In the genomic region with DNA sequence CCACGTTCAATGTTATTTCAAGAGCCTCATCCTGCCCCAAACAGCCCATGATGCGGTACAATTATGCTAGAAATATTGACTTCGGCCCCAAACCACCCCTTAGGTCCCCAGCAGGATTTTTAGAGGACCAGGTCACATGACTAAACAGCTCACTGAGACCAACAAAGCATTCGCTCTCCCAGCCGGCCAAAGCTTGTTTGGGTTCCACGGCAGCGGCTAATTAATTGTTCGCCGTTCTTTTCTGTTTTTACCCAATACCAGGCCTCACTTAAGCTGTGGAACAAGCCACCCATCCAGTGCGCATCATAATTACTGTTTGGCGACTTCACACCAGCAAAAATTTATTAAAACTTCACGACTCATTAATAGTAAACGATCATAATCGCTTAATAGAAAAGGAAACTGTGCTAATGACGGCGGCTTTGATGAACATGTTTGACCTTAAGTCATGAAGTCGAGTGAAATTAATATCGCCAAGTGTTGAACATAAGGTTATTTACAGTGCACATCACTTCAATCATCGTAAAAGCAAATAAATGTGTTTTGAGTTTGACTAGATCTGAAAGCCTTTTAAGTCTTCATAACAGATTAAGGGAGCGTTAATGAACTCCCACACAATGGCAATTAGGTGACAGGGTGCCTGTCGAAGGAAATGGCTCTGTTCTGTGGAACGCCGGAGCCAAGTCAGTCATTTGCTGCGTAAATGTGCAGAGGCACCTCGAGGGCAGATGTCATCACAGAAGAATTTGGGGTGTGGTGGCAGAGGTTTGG, we compare ENCODE assay signal across 17 mouse cellular contexts.
DNase-seq lines count a peak whose midpoint lies in the region; ATAC-seq and TF ChIP-seq lines count a peak whose summit lies in the region.
"Had no signal": no experiment of that assay in that cellular context is flagged by ENCODE, and none has a peak within 500 bp of the region (broad histone marks: within the 10 kb centered on the region; RNA-seq: fewer than 3 reads in every experiment).

No protein-coding gene starts in this region.

- no peaks in the 10 kb centered on the region for H3K9me3 ChIP-seq in forebrain, embryonic 14.5 days (replicated peaks; ENCODE audit: control insufficient read depth, low read length)
- H3K9me3 ChIP-seq in limb, embryonic 12.5 days: no peaks in the 10 kb centered on the region
- H3K9me3 ChIP-seq: heart, embryonic 15.5 days; liver, embryonic 15.5 days had no signal

- TF ChIP-seq CTCF in lung, adult 2 months (IDR thresholded peaks at IDR 0.05; ENCODE audit: insufficient read depth, low read length): no peak
- TF ChIP-seq CTCF in brain, embryonic 14.5 days (IDR thresholded peaks at IDR 0.05; ENCODE audit: borderline replicate concordance, extremely low read depth, insufficient read depth, insufficient read length): no peak

- no peak for TF ChIP-seq POLR2A in lung, adult 2 months (IDR thresholded peaks at IDR 0.05; ENCODE audit: borderline replicate concordance, extremely low read depth, low read depth, low read length)
- no peak for TF ChIP-seq POLR2A in brain, embryonic 14.5 days (IDR thresholded peaks at IDR 0.05; ENCODE audit: borderline replicate concordance, extremely low read depth, insufficient read depth, insufficient read length, poor library complexity, severe bottlenecking)

- 66% methylated on average over 25 of the region's 25 CpGs for WGBS in lung, adult 2 months
- 18% methylated on average over 25 of the region's 25 CpGs for WGBS in forebrain, embryonic 14.5 days
- WGBS in limb, embryonic 12.5 days: 25% methylated on average over 25 of the region's 25 CpGs

- H3K4me1 ChIP-seq in lung, adult 2 months (ENCODE audit: control insufficient read depth, insufficient read depth, low read length): no peaks in the 10 kb centered on the region
- H3K4me1 ChIP-seq in forebrain, embryonic 14.5 days (ENCODE audit: control insufficient read depth, insufficient read depth, low read length): peaks cover 6% of the 10 kb centered on the region; the same call in 1 of the 2 replicates
- H3K4me1 ChIP-seq in limb, embryonic 12.5 days (replicated peaks): peaks cover 22% of the 10 kb centered on the region
- H3K4me1 ChIP-seq: heart, embryonic 15.5 days; liver, embryonic 15.5 days had no signal

- no peak overlapping the region for H3K9ac ChIP-seq in forebrain, embryonic 14.5 days (ENCODE audit: low read length)
- H3K9ac ChIP-seq in limb, embryonic 12.5 days (replicated peaks): no peak overlapping the region
- H3K9ac ChIP-seq: heart, embryonic 15.5 days; liver, embryonic 15.5 days had no signal

- H3K36me3 ChIP-seq in forebrain, embryonic 14.5 days (ENCODE audit: control insufficient read depth, insufficient read depth, low read length): no peaks in the 10 kb centered on the region
- no peaks in the 10 kb centered on the region for H3K36me3 ChIP-seq in limb, embryonic 12.5 days
- H3K36me3 ChIP-seq: heart, embryonic 15.5 days; liver, embryonic 15.5 days had no signal

- no peak overlapping the region for H3K4me3 ChIP-seq in lung, adult 2 months (replicated peaks; ENCODE audit: extremely low read depth, low read depth, low read length)
- no peak overlapping the region for H3K4me3 ChIP-seq in forebrain, embryonic 14.5 days (ENCODE audit: low read depth, low read length)
- 0 out of 2 replicates have a peak overlapping the region, but pooled peaks have one; percentile 7 for H3K4me3 ChIP-seq in limb, embryonic 12.5 days (replicated peaks)
- H3K4me3 ChIP-seq: heart, embryonic 15.5 days; liver, embryonic 15.5 days had no signal

- H3K27me3 ChIP-seq in forebrain, embryonic 14.5 days (replicated peaks; ENCODE audit: control insufficient read depth, insufficient read depth, low read length): peaks cover 11% of the 10 kb centered on the region; the same call in 1 of the 2 replicates
- peaks cover 29% of the 10 kb centered on the region for H3K27me3 ChIP-seq in limb, embryonic 12.5 days
- H3K27me3 ChIP-seq: liver, embryonic 15.5 days had no signal

- DNase-seq in lung, postnatal 10 days: peak; percentile 22
- no peak for DNase-seq in lung, adult 2 months
- DNase-seq in brain, embryonic 14.5 days (ENCODE audit: low read depth): peak; percentile 77
- peak; percentile 52 for DNase-seq in forebrain, embryonic 14.5 days (ENCODE audit: low spot score)
- DNase-seq in frontal cortex, postnatal 36 days (ENCODE audit: low spot score in 2 of 2): no peak
- no peak for DNase-seq in left cerebral cortex, postnatal 25 days (ENCODE audit: low spot score in 2 of 2)
- DNase-seq: heart, adult 18-20 months; kidney, adult 9 months; layer of hippocampus, postnatal 36 days; left cerebral cortex, postnatal 4 days; midbrain, embryonic 14.5 days; right cerebral cortex, postnatal 4 days; thymus, postnatal 25 days had no signal

- intact Hi-C loops in left cerebral cortex, postnatal 25 days (cut with DNase I): no loop called here

- no peak; the same call in 1 of the 2 replicates for ATAC-seq in forebrain, embryonic 14.5 days
- no peak for ATAC-seq in limb, embryonic 12.5 days (ENCODE audit: insufficient number of reproducible peaks, insufficient read depth, low FRiP score, low TSS enrichment, low read depth)
- ATAC-seq in cerebellum, adult (ENCODE audit: insufficient number of reproducible peaks, low FRiP score, low TSS enrichment): no peak

- no peak overlapping the region for H3K27ac ChIP-seq in forebrain, embryonic 14.5 days (ENCODE audit: low read depth, low read length)
- H3K27ac ChIP-seq in limb, embryonic 12.5 days: no peak overlapping the region
- H3K27ac ChIP-seq: heart, embryonic 15.5 days; liver, embryonic 15.5 days had no signal

- H3K4me2 ChIP-seq in forebrain, embryonic 14.5 days (ENCODE audit: low read length): peak overlapping the region; percentile 18; the same call in 1 of the 2 replicates
- H3K4me2 ChIP-seq in limb, embryonic 12.5 days: peak overlapping the region; percentile 39
- H3K4me2 ChIP-seq: heart, embryonic 15.5 days; liver, embryonic 15.5 days had no signal

Comparison
In these comparisons a context has a peak if more than half of its experiments do, and no peak if none do; other contexts are left out.
1. DNase-seq: peak in lung, postnatal 10 days (single experiment), brain, embryonic 14.5 days (single experiment) and forebrain, embryonic 14.5 days (single experiment); none in lung, adult 2 months (single experiment), frontal cortex, postnatal 36 days (0 of 2) and left cerebral cortex, postnatal 25 days (0 of 2).